29 mouse cellular contexts compared by ENCODE assay signal in the genomic region with DNA sequence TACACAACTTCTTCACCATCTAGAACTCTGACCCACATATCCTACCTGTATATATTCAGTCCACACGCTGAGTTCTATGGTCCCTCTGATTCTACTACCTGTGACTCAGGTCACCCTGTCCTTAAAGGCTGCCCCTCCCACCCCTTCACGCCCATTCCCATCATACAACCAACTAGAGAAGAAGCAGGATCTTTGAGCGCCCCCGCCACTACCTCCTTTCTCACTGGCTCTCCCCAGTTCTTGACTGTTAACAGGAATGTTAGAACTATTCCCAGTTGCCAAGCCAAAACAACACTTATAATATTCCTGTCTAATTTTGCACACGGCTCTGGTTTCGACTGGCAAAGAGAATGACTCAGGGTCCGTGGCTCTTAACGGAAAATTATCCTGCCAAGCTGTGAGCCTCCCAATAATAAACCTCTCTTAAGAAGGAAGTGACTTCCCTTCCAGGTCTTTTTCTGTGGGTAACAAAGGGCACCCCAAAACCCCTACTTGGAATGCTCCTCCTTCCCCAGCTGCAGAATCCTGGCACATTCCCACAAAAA. TPM values are rescaled to one million over a fixed set of nuclear protein-coding genes. Genes with fewer than 3 reads are reported as not detected.
DNase-seq lines count a peak whose midpoint lies in the region; ATAC-seq and TF ChIP-seq lines count a peak whose summit lies in the region.
"Had no signal": no experiment of that assay in that cellular context is flagged by ENCODE, and none has a peak within 500 bp of the region (broad histone marks: within the 10 kb centered on the region; RNA-seq: fewer than 3 reads in every experiment).

No protein-coding gene starts in this region.

- H3K36me3 ChIP-seq in heart, embryonic 13.5 days, result no peaks in the 10 kb centered on the region
- H3K36me3 ChIP-seq in heart, embryonic 10.5 days, result no peaks in the 10 kb centered on the region
- no peaks in the 10 kb centered on the region for H3K36me3 ChIP-seq in intestine, postnatal 0 days (ENCODE audit: control insufficient read depth, insufficient read depth)
- H3K36me3 ChIP-seq in intestine, embryonic 16.5 days (ENCODE audit: control insufficient read depth, insufficient read depth, low read length), result no peaks in the 10 kb centered on the region
- H3K36me3 ChIP-seq in CH12.LX (replicated peaks in 1 of 2; ENCODE audit: control insufficient read depth in 1 of 2, insufficient read depth in 1 of 2, low read length in 1 of 2), result peaks cover 8 to 29% of the 10 kb centered on the region in 2 experiments
- H3K36me3 ChIP-seq: forebrain, embryonic 12.5 days; kidney, embryonic 15.5 days; limb, embryonic 13.5 days; neural tube, embryonic 12.5 days had no signal

- peak overlapping the region; percentile 12; the same call in 1 of the 2 replicates for H3K9ac ChIP-seq in heart, embryonic 13.5 days
- H3K9ac ChIP-seq in intestine, postnatal 0 days (ENCODE audit: low read depth, low read length), result no peak overlapping the region
- no peak overlapping the region for H3K9ac ChIP-seq in intestine, embryonic 16.5 days (ENCODE audit: low read depth, low read length)
- H3K9ac ChIP-seq in CH12.LX (ENCODE audit: insufficient read depth, low read depth), result peak overlapping the region; percentile 53
- H3K9ac ChIP-seq: forebrain, embryonic 12.5 days; forebrain, postnatal 0 days; hindbrain, embryonic 14.5 days; kidney, embryonic 15.5 days; limb, embryonic 13.5 days; liver, embryonic 14.5 days; lung, embryonic 14.5 days; neural tube, embryonic 12.5 days had no signal

- peaks cover 56% of the 10 kb centered on the region for H3K4me1 ChIP-seq in heart, embryonic 13.5 days
- peaks cover 19% of the 10 kb centered on the region for H3K4me1 ChIP-seq in heart, embryonic 10.5 days
- peaks cover 7% of the 10 kb centered on the region for H3K4me1 ChIP-seq in intestine, postnatal 0 days (replicated peaks; ENCODE audit: control insufficient read depth, insufficient read depth, low read length)
- H3K4me1 ChIP-seq in intestine, embryonic 16.5 days (ENCODE audit: control insufficient read depth, insufficient read depth, low read length), result peaks cover 19% of the 10 kb centered on the region
- peaks cover 13 to 53% of the 10 kb centered on the region in 2 experiments for H3K4me1 ChIP-seq in CH12.LX (ENCODE audit: control insufficient read depth in 1 of 2, insufficient read depth in 2 of 2)
- H3K4me1 ChIP-seq in brown adipose tissue, adult 24 weeks (ENCODE audit: control insufficient read depth, insufficient read depth, insufficient read length, low read length), result no peaks in the 10 kb centered on the region; the same call in 1 of the 2 replicates

- DNase-seq in heart, embryonic 10.5 days (ENCODE audit: low spot score), result no peak
- no peak for DNase-seq in CH12.LX (ENCODE audit: extremely low read depth)
- no peak for DNase-seq in cerebellum, adult 8-10 months
- DNase-seq: adrenal gland, postnatal 10 days; B cell, adult 2 months; cerebellum, adult 11-12 months; cerebellum, postnatal 10 days; forebrain, postnatal 0 days; gastrocnemius, postnatal 14 days; kidney, adult 18-20 months; kidney, postnatal 25 days; lung, embryonic 14.5 days; lung, postnatal 14 days; right cerebral cortex, adult 18-20 months; thymus, adult 18-20 months; thymus, postnatal 25 days had no signal

- in situ Hi-C loops in CH12.LX (cut with MboI; ENCODE audit: low pct_ligation_motif_present, low pct_unique_long_range_greater_than_20kb, low sequenced_read_pairs), result no loop called here

- TF ChIP-seq POLR2A in CH12.LX (IDR thresholded peaks at IDR 0.05; ENCODE audit: low read depth, low read length), result no peak; the same call in 1 of the 2 replicates

- TF ChIP-seq EP300 in CH12.LX (IDR thresholded peaks at IDR 0.05; ENCODE audit: low read length), result no peak

- H3K4me2 ChIP-seq in heart, embryonic 13.5 days, result 0 out of 2 replicates have a peak overlapping the region, but pooled peaks have one; percentile 98
- H3K4me2 ChIP-seq in intestine, postnatal 0 days (replicated peaks; ENCODE audit: low read depth), result peak overlapping the region; percentile 40
- H3K4me2 ChIP-seq in intestine, embryonic 16.5 days (ENCODE audit: low read depth, low read length), result no peak overlapping the region
- peak overlapping the region; percentile 86 for H3K4me2 ChIP-seq in CH12.LX (ENCODE audit: insufficient read depth, low read depth, poor library complexity, severe bottlenecking)
- H3K4me2 ChIP-seq: forebrain, embryonic 12.5 days; hindbrain, embryonic 14.5 days; kidney, embryonic 15.5 days; limb, embryonic 13.5 days; lung, embryonic 14.5 days; neural tube, embryonic 12.5 days had no signal

- H3K79me2 ChIP-seq in CH12.LX (replicated peaks; ENCODE audit: control insufficient read depth, extremely low read depth, insufficient read depth, poor library complexity, severe bottlenecking), result peaks cover 68% of the 10 kb centered on the region

- no peak overlapping the region for H3K4me3 ChIP-seq in heart, embryonic 13.5 days
- H3K4me3 ChIP-seq in heart, embryonic 10.5 days, result no peak overlapping the region
- H3K4me3 ChIP-seq in intestine, postnatal 0 days (ENCODE audit: low read depth, low read length), result no peak overlapping the region
- no peak overlapping the region for H3K4me3 ChIP-seq in intestine, embryonic 16.5 days (ENCODE audit: low read length)
- peak overlapping the region; percentile 78 to 93 (median 85) for H3K4me3 ChIP-seq in CH12.LX (replicated peaks in 1 of 3; ENCODE audit: low read depth in 2 of 3, low read length in 2 of 3, poor library complexity in 1 of 3)
- peak overlapping the region; percentile 76 for H3K4me3 ChIP-seq in brown adipose tissue, adult 24 weeks (ENCODE audit: insufficient read depth, low read depth, low read length)
- H3K4me3 ChIP-seq: erythroblast, embryonic 14.5 days; forebrain, embryonic 12.5 days; kidney, embryonic 15.5 days; limb, embryonic 13.5 days; neural tube, embryonic 12.5 days had no signal

- TF ChIP-seq CTCF in intestine, postnatal 0 days (IDR thresholded peaks at IDR 0.05; ENCODE audit: low read depth), result no peak
- no peak for TF ChIP-seq CTCF in CH12.LX (conservative IDR thresholded peaks at IDR 0.05 in 1 of 2, IDR thresholded peaks at IDR 0.05 in 1 of 2; ENCODE audit: low read depth in 2 of 2, low read length in 2 of 2)

- dilution Hi-C loops in CH12.LX (cut with MboI; ENCODE audit: extremely low pct_ligation_motif_present, extremely low pct_unique_long_range_greater_than_20kb, low sequenced_read_pairs), result no loop called here

- no peak for TF ChIP-seq RAD21 in CH12.LX (IDR thresholded peaks at IDR 0.05; ENCODE audit: low read depth, low read length)

- no peaks in the 10 kb centered on the region for H3K9me3 ChIP-seq in heart, embryonic 13.5 days
- no peaks in the 10 kb centered on the region for H3K9me3 ChIP-seq in heart, embryonic 10.5 days
- H3K9me3 ChIP-seq in intestine, postnatal 0 days (ENCODE audit: control insufficient read depth), result no peaks in the 10 kb centered on the region
- no peaks in the 10 kb centered on the region for H3K9me3 ChIP-seq in intestine, embryonic 16.5 days (ENCODE audit: control insufficient read depth, low read length)
- peaks cover 4% of the 10 kb centered on the region for H3K9me3 ChIP-seq in CH12.LX (replicated peaks; ENCODE audit: low read length)
- H3K9me3 ChIP-seq: forebrain, embryonic 12.5 days; kidney, embryonic 15.5 days; limb, embryonic 13.5 days; neural tube, embryonic 12.5 days had no signal

- no peak for ATAC-seq in heart, embryonic 13.5 days (ENCODE audit: extremely low read depth, insufficient number of reproducible peaks, low FRiP score, low TSS enrichment)
- ATAC-seq in intestine, postnatal 0 days, result no peak
- no peak for ATAC-seq in intestine, embryonic 16.5 days
- ATAC-seq: forebrain, postnatal 0 days; midbrain, embryonic 16.5 days had no signal

- H3K27me3 ChIP-seq in heart, embryonic 13.5 days (replicated peaks), result peaks cover 11% of the 10 kb centered on the region
- H3K27me3 ChIP-seq in heart, embryonic 10.5 days (ENCODE audit: insufficient read depth, poor library complexity, severe bottlenecking), result peaks cover 17% of the 10 kb centered on the region
- H3K27me3 ChIP-seq in intestine, postnatal 0 days (replicated peaks; ENCODE audit: control insufficient read depth, insufficient read depth, low read length), result no peaks in the 10 kb centered on the region
- H3K27me3 ChIP-seq in intestine, embryonic 16.5 days (replicated peaks; ENCODE audit: control insufficient read depth, insufficient read depth, low read length), result no peaks in the 10 kb centered on the region
- no peaks in the 10 kb centered on the region for H3K27me3 ChIP-seq in CH12.LX (replicated peaks)
- H3K27me3 ChIP-seq: neural tube, embryonic 12.5 days had no signal

- 68% methylated on average over 8 of the region's 8 CpGs for WGBS in heart, embryonic 13.5 days
- WGBS in heart, embryonic 10.5 days, result 75% methylated on average over 8 of the region's 8 CpGs
- 57% methylated on average over 8 of the region's 8 CpGs for WGBS in intestine, postnatal 0 days
- WGBS in intestine, embryonic 16.5 days, result 76% methylated on average over 8 of the region's 8 CpGs

- no peak overlapping the region for H3K27ac ChIP-seq in heart, embryonic 13.5 days (replicated peaks)
- H3K27ac ChIP-seq in heart, embryonic 10.5 days, result no peak overlapping the region
- H3K27ac ChIP-seq in intestine, postnatal 0 days (ENCODE audit: low read depth, low read length), result no peak overlapping the region
- no peak overlapping the region for H3K27ac ChIP-seq in intestine, embryonic 16.5 days (ENCODE audit: low read length)
- H3K27ac ChIP-seq in CH12.LX (ENCODE audit: insufficient read depth, low read depth), result peak overlapping the region; percentile 19; the same call in 1 of the 2 replicates
- H3K27ac ChIP-seq in brown adipose tissue, adult 24 weeks (replicated peaks; ENCODE audit: low read depth, low read length), result peak overlapping the region; percentile 91
- H3K27ac ChIP-seq: forebrain, embryonic 12.5 days; hindbrain, embryonic 14.5 days; kidney, embryonic 15.5 days; limb, embryonic 13.5 days; liver, embryonic 14.5 days; neural tube, embryonic 12.5 days; stomach, postnatal 0 days had no signal

TF ChIP-seq in CH12.LX, 34 proteins besides CTCF, POLR2A, EP300 and RAD21 (continues in another document):
- no peak for TF ChIP-seq JUN (IDR thresholded peaks at IDR 0.05; ENCODE audit: insufficient read depth, low read depth, low read length)
- TF ChIP-seq UBTF (IDR thresholded peaks at IDR 0.05; ENCODE audit: low read depth, low read length), result no peak
- 0 out of 2 replicates have a peak, but pooled peaks have one; percentile 24 for TF ChIP-seq MYC (IDR thresholded peaks at IDR 0.05; ENCODE audit: low read depth, low read length)

RNA-seq across cellular contexts. Expression of gene Coq8a, which starts 5.9 kb away (rescaled TPM):
- 26.3 and 28.3 TPM in 2 replicates for polyA plus RNA-seq in heart, embryonic 13.5 days (2015; fragmentation: Nextera tagmentation; extraction: Ambion mirVana)
- 4.0 and 8.2 TPM in 2 replicates for polyA plus RNA-seq in heart, embryonic 10.5 days (2016; fragmentation: Nextera tagmentation; extraction: Ambion mirVana)
- 28.6 and 29.7 TPM in 2 replicates for polyA plus RNA-seq in intestine, postnatal 0 days (2015; fragmentation: Nextera tagmentation; extraction: Ambion mirVana)
- 24.8 and 30.4 TPM in 2 replicates for polyA plus RNA-seq in intestine, embryonic 16.5 days (2015; fragmentation: Nextera tagmentation; extraction: Ambion mirVana)
- total RNA-seq in CH12.LX (2012; rRNA removed) (74.0 and 88.1 TPM in 2 replicates), CH12.LX (2014; rRNA removed) (73.4 and 84.6 TPM in 2 replicates)
- 237 and 248 TPM in 2 replicates for polyA plus RNA-seq in CH12.LX (2012; ENCODE audit: insufficient read length, low read depth)
- 1,169 and 1,640 TPM in 2 replicates for polyA plus RNA-seq in brown adipose tissue, adult 24 weeks (2012; ENCODE audit: insufficient read depth, insufficient read length, missing spikeins)

Comparison
In these comparisons a context has a peak if more than half of its experiments do, and no peak if none do; other contexts are left out.
1. H3K27ac ChIP-seq: peak in CH12.LX (single experiment) and brown adipose tissue, adult 24 weeks (single experiment); none in heart, embryonic 13.5 days (single experiment), heart, embryonic 10.5 days (single experiment), intestine, postnatal 0 days (single experiment) and intestine, embryonic 16.5 days (single experiment).
2. H3K4me3 ChIP-seq: peak in CH12.LX (3 of 3) and brown adipose tissue, adult 24 weeks (single experiment); none in heart, embryonic 13.5 days (single experiment), heart, embryonic 10.5 days (single experiment), intestine, postnatal 0 days (single experiment) and intestine, embryonic 16.5 days (single experiment).
3. H3K9ac ChIP-seq: peak in heart, embryonic 13.5 days (single experiment) and CH12.LX (single experiment); none in intestine, postnatal 0 days (single experiment) and intestine, embryonic 16.5 days (single experiment).